Mouse (Mus musculus) hindbrain, embryonic 12.5 days (tissue): Measurements from ENCODE around the gene Cux2. TPM values are rescaled to one million over a fixed set of nuclear protein-coding genes. Genes with fewer than 3 reads are reported as not detected.

ENCODE experiments used
- microRNA-seq: library from miRNA; unstranded; fragments of <30 nt; microRNA quantifications from one replicate; pipeline ENCODE4, GENCODE M21; 2017
- polyA plus RNA-seq: library from polyadenylated mRNA; unstranded; fragments of >200 nt; fragmentation: Nextera tagmentation; extraction: Ambion mirVana; gene quantifications from 2 replicates; pipeline ENCODE4 v1.2.1, GENCODE M21; 2016

Cux2 gene
- polyA plus RNA-seq, 1 experiment from 2014 or later = 25.7 TPM

Small RNAs within 50 kb of the gene (microRNA-seq; reads per million reads assigned to microRNA genes)
- not detected for gene Mir7031

Other genes starting within 250 kb of the Cux2 start
- gene Sh2b3, start 212.5 kb downstream of the Cux2 start, polyA plus RNA-seq = 11.4 and 12.1 TPM in 2 replicates
- gene Pheta1, start 201.1 kb downstream of the Cux2 start, polyA plus RNA-seq = 48.1 and 50.5 TPM in 2 replicates
- gene Myl2, start 50.8 kb upstream of the Cux2 start, polyA plus RNA-seq = 2.5 and 3.0 TPM in 2 replicates
- not detected in 2 replicates for gene Ccdc63, start 90.7 kb upstream of the Cux2 start, polyA plus RNA-seq
- 286 and 293 TPM in 2 replicates for gene Ppp1cc, start 108.2 kb upstream of the Cux2 start, polyA plus RNA-seq
- gene Hvcn1, start 156.7 kb upstream of the Cux2 start, polyA plus RNA-seq = 6.5 and 6.7 TPM in 2 replicates
- 7.5 and 7.7 TPM in 2 replicates for gene Tctn1, start 214.4 kb upstream of the Cux2 start, polyA plus RNA-seq
- gene Pptc7, start 234.3 kb upstream of the Cux2 start, polyA plus RNA-seq = 10.8 and 11.1 TPM in 2 replicates